Mouse (Mus musculus): ENCODE measurements at regions not wholly inside any gene's neighbourhood (a gene's known extent, or its start where the extent isn't known, plus 50 kb on each side); places are given as distances from the start of the nearest gene placed in this dataset.
"Not testable (repeated sequence)": the region's sequence is repeated elsewhere in the genome, so short reads cannot be mapped to it uniquely, and the experiment has no call there.

GRCm38 (mm10) chr7:29639591-29639990, 87.2 kb downstream of the Catsperg2 start:
- not testable (repeated sequence) for DNase-seq (ENCODE audit: low spot score)

- DNase-seq (ENCODE audit: low spot score): no peak
These were observed 83.9 kb upstream of the Sipa1l3 start for GRCm38 (mm10) chr7:29602356-29602755.

GRCm38 (mm10) chr7:29601337-29601736, 82.9 kb upstream of the Sipa1l3 start:
- DNase-seq (ENCODE audit: low spot score): no peak

DNA sequence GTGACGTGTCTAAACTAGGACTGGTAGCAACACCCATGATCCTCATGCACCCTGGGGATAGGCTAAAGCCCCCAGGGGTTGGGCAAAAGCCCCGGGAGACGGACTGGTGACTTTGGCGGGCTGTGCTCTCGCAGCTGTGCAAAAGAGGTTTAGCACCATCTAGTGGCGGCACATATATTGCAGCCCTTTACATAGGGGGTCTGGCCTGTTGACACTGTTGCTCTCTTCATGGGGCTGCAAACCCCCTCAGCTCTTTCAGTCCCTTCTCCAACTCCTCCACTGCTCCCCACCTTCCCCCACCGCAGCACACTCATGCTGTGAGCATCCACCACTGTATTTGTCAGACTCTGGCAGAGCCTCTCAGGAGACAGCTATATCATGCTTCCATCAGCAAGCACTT, 78.8 kb upstream of the Sipa1l3 start:
- DNase-seq (ENCODE audit: low spot score): peak; percentile 80

DNA sequence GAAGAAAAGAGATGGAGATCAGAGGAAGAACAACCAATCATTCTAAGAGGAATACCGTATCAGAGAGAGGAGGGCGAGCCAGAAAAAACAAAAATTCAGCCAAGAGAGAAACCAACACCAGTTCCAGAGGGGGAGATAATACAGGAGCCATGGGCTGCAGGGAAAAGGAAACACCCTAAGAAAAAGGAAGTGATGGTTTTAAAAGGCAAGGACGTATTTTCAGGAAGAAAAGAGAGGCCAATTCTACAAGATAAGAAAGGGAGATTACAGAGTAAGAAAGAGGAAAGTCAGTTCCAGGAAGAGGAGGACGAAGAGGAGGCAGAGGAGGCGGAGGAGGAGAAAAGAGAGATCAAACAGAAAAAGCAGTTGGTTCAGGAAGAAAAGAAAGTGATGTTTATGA, 59.7 kb upstream of the Sipa1l3 start:
- no peak for DNase-seq (ENCODE audit: low spot score)

DNA sequence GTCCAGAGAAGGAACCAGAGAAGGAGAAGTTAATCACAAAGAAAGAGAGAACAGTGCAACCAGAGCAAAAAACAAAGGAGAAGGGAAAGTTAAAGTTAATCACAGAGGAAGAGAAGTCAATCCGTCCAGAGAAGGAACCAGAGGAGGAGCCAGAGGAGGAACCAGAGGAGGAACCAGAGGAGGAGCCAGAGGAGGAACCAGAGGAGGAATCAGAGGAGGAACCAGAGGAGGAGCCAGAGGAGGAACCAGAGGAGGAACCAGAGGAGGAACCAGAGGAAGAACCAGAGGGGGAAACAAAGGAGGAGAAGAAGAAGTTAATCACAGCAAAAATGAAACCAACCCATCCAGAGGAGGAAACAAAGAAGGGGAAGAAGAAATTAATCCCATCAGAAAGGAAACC, 57.2 kb upstream of the Sipa1l3 start:
- no peak for DNase-seq (ENCODE audit: low spot score)

Data from retina, embryonic 14.5 days (tissue).